Mouse (Mus musculus): Measurements from ENCODE around the gene Otulinl. TPM values are rescaled to one million over a fixed set of nuclear protein-coding genes. Genes with fewer than 3 reads are reported as not detected.

The Otulinl gene
- polyA plus RNA-seq, 1 experiment from 2014 or later: 10.0 TPM

DNA sequence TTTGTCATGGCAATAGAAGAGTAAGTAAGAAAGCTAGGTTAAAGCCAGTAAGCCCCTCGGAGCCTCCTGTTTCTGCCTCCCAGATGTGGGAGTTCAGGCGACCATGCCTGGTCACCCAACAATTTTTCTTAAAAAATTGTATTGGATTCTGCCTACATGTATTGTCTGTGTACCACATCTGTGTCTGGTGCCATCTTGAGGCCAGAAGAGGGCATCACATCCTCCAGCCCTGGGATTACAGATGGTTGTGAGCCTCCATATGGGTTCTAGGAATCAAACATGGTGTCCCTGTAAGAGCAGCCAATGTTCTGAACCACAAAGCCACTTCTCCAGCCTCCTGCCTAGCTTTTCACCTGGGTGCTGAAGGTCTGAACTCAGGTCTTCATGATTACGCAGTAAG is 38.5 kb downstream of the Otulinl start:
- no peak overlapping the region for H3K4me3 ChIP-seq
- H3K4me2 ChIP-seq (replicated peaks): no peak overlapping the region
- no peak overlapping the region for H3K27ac ChIP-seq
- H3K9ac ChIP-seq: no peak overlapping the region
- no peak for ATAC-seq (ENCODE audit: low FRiP score)
- WGBS: 90% methylated on average over 3 of the region's 3 CpGs
- no peaks in the 10 kb centered on the region for H3K9me3 ChIP-seq (replicated peaks)
- no peaks in the 10 kb centered on the region for H3K27me3 ChIP-seq
- no peaks in the 10 kb centered on the region for H3K36me3 ChIP-seq
- no peaks in the 10 kb centered on the region for H3K4me1 ChIP-seq

DNA sequence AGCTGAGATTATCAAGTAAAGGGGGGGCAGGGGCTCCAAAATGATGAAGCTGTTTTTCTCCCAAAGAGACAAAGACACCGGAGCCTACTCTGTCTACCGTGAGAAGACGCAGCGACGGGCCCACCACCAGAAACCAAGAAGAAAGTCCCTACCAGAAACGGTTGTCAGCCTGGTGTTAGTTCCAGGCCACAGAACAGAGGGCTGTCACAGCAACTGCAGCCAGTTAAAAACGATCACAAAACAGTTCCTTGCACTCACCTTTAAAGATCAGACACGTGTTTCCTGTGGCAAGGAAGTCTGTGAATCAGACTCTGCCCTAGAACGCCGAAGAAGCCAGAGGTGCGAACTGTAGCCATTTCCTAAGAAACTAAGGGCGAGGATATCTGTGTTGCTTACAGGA is 40.2 kb downstream of the Otulinl start:
- no peaks in the 10 kb centered on the region for H3K9me3 ChIP-seq (replicated peaks)
- no peak overlapping the region for H3K4me3 ChIP-seq
- no peaks in the 10 kb centered on the region for H3K36me3 ChIP-seq
- no peaks in the 10 kb centered on the region for H3K4me1 ChIP-seq
- no peak overlapping the region for H3K9ac ChIP-seq
- no peaks in the 10 kb centered on the region for H3K27me3 ChIP-seq
- no peak for ATAC-seq (ENCODE audit: low FRiP score)
- 71% methylated on average over 12 of the region's 12 CpGs for WGBS
- no peak overlapping the region for H3K4me2 ChIP-seq (replicated peaks)
- H3K27ac ChIP-seq: no peak overlapping the region

DNA sequence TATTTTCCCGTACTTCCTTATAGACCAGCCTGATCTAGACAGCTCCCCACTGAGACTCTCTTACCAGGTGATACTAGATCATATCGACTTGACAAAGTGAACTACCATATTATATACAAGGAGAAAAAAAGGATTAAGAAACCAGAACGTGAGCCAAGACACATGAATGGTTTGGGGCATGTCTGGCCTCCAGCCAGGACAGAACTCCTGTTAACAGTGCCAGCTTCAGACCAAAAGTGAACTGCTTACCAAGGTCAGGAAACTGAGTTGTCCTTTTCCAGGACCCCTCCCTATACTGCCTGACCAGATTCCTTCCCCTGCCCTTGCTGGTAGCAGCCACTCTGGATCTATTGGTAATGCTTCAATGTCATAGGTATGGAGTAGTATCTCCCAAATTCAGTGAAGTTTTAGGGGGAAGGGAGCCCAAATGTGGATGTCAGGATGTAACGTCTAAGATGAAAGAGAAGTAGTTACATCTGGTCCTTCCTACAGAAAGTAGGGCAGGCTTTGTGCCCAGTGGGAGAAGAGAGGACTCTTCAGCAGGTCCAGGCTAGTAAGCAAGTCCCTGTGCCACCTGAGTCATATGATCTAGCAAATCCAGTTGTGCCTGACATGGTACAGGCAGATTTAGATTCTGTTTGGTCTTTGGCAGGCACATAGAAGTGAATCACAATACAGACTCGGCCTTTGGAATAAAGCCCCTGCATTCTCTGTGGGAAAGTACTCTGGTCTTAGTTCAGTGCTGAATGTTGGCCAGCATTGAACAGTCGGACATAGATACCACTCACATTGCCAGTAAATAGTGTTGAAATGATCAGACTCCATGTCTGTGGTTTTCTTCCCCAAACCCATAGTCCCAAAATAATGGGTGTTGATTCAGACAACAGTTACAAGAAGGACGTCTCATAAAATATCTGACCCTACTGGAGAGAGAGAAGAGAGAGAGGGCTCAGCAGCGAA is 47.2 kb downstream of the Otulinl start:
- no peak overlapping the region for H3K27ac ChIP-seq
- no peak overlapping the region for H3K4me2 ChIP-seq (replicated peaks)
- H3K27me3 ChIP-seq: no peaks in the 10 kb centered on the region
- ATAC-seq (ENCODE audit: low FRiP score): no peak
- peaks cover 11% of the 10 kb centered on the region for H3K4me1 ChIP-seq
- H3K4me3 ChIP-seq: no peak overlapping the region
- no peak overlapping the region for H3K9ac ChIP-seq
- WGBS: 84% methylated on average over 8 of the region's 8 CpGs
- no peaks in the 10 kb centered on the region for H3K9me3 ChIP-seq (replicated peaks)
- no peaks in the 10 kb centered on the region for H3K36me3 ChIP-seq

DNA sequence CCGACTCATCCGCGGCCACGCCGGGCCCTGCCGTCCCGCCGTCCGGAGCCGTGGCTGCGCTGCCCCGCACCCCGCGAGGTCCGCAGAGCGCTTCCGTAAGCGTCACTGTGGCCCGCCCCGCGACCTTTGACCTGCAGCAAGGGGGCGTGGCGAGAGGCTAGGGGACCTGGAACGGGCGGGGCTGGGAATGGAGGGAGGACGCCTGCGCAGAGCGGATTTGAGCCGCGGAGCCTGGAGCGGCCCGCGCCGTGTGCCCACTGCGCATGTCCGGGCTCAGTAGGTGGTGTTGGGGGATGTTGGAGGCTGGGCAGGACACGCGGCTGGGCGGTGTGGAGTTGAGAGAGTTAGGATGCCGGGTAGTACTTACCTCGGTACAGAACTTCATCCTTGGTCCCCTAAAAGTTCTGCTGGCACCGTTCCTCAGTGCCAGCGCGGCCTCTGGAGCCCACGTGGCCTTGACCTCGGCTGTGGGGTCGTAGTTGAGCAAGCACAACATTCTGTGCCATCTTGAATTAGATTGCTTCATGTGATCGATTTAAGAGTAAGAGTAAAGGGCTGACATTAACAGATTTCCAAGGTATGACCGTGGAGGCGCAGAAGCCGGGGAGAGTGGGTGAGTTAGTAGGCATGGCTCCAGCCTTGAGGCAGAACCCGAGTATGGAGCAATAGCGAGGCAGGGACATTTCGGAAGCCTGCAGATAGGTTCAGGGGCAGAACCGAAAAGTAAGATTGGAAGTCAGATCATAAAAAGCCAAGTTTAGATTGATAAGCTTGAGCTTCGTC is 50.6 kb downstream of the Otulinl start, which contains the start of gene Otulin:
Otulin (minus strand) TSS at position 93 of the 783 bp plus-strand sequence.
- WGBS: 6% methylated on average over 54 of the region's 56 CpGs
- peak; percentile 98 for ATAC-seq (ENCODE audit: low FRiP score)

DNA sequence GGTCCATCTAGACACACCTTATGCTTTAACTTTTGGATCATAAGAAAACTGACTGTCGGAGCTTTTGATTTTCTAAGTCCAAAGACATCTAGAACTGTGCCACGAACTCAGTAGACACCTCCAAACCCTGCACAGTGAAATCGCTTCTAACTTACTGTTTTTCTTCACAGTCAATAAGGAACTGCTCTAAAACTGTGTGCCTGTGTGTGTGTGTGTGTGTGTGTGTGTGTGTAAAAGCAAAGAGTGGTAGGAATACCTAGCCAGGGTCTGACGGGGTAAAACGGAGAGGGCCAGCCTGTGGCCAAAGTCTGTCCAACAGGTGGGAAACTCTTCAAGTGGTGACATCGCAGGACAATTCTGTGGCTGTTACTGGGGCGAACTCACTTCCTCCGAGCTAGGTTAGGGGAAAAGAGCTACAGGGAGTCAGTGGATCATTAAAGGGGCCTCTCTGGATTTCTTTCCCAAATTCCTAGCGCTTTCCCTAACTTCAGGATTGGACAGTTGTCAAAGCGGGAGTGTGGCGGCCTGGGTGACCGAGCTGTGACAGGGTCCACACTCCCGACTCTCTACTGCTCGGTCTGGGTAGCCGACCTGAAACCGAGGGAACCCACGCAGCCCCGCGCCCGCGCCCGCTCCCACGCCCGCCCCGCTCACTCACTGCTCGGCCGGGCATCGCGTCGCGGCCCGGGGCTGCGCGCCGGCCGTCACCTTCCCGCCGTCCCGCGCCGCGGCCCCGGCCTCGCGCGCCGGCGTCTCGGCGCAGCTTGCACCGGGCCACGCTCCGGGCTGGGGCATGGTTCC is 51.4 kb downstream of the Otulinl start:
- peak; percentile 85 for ATAC-seq (ENCODE audit: low FRiP score)
- Histone ChIP-seq H3K4me1 (peaks cover 17% of the 10 kb centered on the region), H3K9me3 (replicated peaks) (no peaks in the 10 kb centered on the region), H3K4me3 (peak overlapping the region; percentile 89), H3K27ac (0 out of 2 replicates have a peak overlapping the region, but pooled peaks have one; percentile 52), H3K36me3 (peaks cover 9% of the 10 kb centered on the region; the same call in 1 of the 2 replicates), H3K9ac (peak overlapping the region; percentile 83), H3K27me3 (no peaks in the 10 kb centered on the region), H3K4me2 (replicated peaks) (peak overlapping the region; percentile 82)
- 5% methylated on average over 36 of the region's 53 CpGs for WGBS

More for the DNA sequence above, 50.6 kb downstream of the Otulinl start, which contains the start of gene Otulin:
- Histone ChIP-seq H3K27me3 (no peaks in the 10 kb centered on the region), H3K27ac (peak within 1 kb of the TSS; percentile 52; the same call in 1 of the 2 replicates), H3K36me3 (peaks cover 3% of the 10 kb centered on the region; the same call in 1 of the 2 replicates), H3K9me3 (replicated peaks) (no peaks in the 10 kb centered on the region), H3K4me1 (peaks cover 17% of the 10 kb centered on the region), H3K4me2 (replicated peaks) (peak within 1 kb of the TSS; percentile 82), H3K4me3 (peak within 1 kb of the TSS; percentile 89), H3K9ac (peak within 1 kb of the TSS; percentile 83)

DNA sequence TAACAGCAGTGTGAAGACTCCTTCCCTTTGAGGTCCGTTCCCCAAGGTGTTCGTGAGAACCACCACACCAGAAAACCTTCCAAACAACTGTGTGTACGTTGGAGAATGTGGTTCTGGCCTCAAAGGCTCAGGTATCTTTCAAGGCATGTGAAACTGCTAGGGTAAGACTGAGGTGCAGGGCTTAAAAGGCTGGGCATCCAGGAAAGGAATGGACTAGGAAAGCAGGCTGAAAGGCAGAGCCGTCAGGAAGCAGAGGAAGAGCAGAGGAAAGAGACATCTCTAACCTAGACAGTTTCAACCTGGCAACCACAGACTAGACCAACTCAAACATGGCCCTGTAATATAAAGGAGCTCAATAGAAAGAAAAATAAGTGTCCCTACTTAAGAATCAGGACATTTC is 52.3 kb downstream of the Otulinl start:
- Histone ChIP-seq H3K4me1 (peaks cover 17% of the 10 kb centered on the region), H3K27me3 (no peaks in the 10 kb centered on the region), H3K9ac (0 out of 2 replicates have a peak overlapping the region, but pooled peaks have one; percentile 6), H3K4me2 (replicated peaks) (peak overlapping the region; percentile 82; the same call in 1 of the 2 replicates), H3K36me3 (peaks cover 9% of the 10 kb centered on the region; the same call in 1 of the 2 replicates), H3K4me3 (no peak overlapping the region), H3K27ac (no peak overlapping the region), H3K9me3 (replicated peaks) (no peaks in the 10 kb centered on the region)
- no peak for ATAC-seq (ENCODE audit: low FRiP score)
- 86% methylated on average over 4 of the region's 4 CpGs for WGBS

DNA sequence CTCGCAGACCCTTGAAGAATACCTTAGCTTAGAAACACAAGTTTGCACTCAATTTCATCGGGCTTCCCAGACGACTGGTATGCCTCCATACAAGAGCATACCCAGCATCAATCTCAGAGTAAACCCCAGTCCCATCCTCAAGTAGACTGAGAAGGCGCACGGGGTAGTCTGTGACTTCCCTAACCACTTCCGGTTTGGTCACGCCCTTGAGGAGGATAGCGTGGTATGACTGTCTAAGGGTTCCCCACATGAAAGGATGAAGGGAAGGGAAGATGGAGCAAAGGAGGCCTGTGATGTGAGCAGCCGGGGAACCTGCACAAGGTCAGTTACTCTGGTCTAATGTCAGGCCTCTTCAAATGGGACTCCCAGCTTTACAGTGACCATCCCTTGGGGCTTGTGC is 53.6 kb downstream of the Otulinl start:
- ATAC-seq (ENCODE audit: low FRiP score): no peak
- Histone ChIP-seq H3K27ac (no peak overlapping the region), H3K9ac (no peak overlapping the region), H3K4me1 (peaks cover 17% of the 10 kb centered on the region), H3K36me3 (peaks cover 14% of the 10 kb centered on the region; the same call in 1 of the 2 replicates), H3K4me2 (replicated peaks) (no peak overlapping the region), H3K4me3 (no peak overlapping the region), H3K27me3 (no peaks in the 10 kb centered on the region), H3K9me3 (replicated peaks) (no peaks in the 10 kb centered on the region)
- WGBS: 90% methylated on average over 9 of the region's 9 CpGs

DNA sequence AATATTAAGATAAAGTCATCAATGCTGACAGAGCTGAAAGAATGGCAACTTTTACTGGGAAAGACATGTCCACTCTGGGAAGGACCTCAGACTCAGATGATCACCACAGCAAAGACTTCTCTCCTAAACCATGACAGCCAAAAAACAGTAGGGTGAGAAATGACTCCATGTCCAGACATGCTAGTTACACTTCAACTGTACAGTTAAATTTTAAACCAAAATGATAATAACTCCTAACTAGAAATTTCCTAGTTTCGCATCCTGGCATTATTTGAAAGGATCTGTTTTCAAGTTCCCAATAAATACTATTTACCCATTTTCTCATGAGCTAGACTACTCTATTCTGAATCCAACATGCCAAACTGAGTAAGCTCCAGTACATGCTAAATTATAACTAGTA is 55.1 kb downstream of the Otulinl start:
- ATAC-seq (ENCODE audit: low FRiP score): no peak
- H3K4me1 ChIP-seq: peaks cover 17% of the 10 kb centered on the region
- peaks cover 21% of the 10 kb centered on the region; the same call in 1 of the 2 replicates for H3K36me3 ChIP-seq
- H3K4me2 ChIP-seq (replicated peaks): no peak overlapping the region
- H3K4me3 ChIP-seq: no peak overlapping the region
- no peak overlapping the region for H3K9ac ChIP-seq
- no peaks in the 10 kb centered on the region for H3K9me3 ChIP-seq (replicated peaks)
- no peak overlapping the region for H3K27ac ChIP-seq
- 97% methylated on average over 1 of the region's 1 CpGs for WGBS
- no peaks in the 10 kb centered on the region for H3K27me3 ChIP-seq

DNA sequence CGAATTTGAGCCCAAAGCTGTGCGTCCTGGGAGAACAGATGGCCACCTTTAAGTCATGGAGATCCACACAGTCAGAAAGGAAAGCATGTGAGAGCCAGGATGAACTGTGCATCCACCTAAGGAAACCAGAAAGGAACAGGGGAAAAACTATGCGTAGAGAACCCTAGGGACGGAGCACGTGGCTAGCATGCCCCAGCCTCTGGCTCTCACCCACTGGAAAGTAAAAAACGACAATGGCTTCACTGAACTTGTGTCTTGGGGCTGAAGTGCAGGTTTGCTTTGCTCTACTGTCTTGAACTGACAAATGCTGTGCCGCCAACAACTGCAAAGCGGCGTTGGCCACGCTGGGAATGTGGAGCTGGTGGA is 55.5 kb downstream of the Otulinl start:
- Histone ChIP-seq H3K9ac (no peak overlapping the region), H3K9me3 (replicated peaks) (no peaks in the 10 kb centered on the region), H3K27me3 (no peaks in the 10 kb centered on the region), H3K4me1 (peaks cover 14% of the 10 kb centered on the region), H3K4me3 (no peak overlapping the region), H3K4me2 (replicated peaks) (no peak overlapping the region), H3K27ac (no peak overlapping the region), H3K36me3 (peaks cover 26% of the 10 kb centered on the region; the same call in 1 of the 2 replicates)
- WGBS: 87% methylated on average over 10 of the region's 10 CpGs
- no peak for ATAC-seq (ENCODE audit: low FRiP score)

DNA sequence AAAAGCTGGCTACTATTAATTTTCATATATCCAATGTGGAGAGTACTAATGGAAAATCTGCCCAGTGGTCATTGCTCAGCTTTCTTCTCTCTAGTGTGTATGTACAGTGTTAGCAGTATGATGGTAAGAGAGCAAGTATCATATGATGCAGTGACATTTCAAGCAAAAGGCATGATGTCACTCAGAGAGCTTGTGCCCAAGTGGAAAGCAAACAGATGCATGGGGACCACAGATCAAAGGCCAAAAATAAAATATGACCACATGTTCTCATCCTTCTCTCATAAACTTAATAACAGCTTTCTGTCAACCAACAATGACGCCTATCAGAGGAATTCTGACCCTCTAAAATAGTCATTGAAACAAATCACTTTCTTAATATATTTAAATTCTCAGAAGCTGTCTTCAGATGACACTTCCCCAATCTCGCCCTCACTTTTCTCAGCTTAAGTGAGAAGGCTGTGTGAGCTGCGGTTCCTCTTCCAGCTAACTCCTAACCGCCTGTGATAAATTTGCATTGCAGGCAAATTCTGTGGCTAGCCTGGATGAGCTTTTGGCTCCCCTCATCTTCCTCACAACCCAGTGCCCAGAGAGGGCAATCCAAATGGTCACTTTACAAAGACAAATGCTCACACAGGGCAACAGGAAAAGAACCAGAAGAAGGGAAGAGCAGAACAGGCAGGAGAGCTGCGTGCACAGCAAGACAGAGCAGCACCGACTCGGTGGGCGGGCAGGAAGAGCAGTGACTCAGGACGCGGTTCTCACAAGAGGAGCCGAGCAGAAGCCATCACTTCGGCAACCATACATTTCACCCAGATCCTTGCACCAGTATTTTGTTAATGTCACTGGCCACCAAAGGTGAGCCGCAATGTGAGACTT is 56.1 kb downstream of the Otulinl start:
- Histone ChIP-seq H3K9ac (no peak overlapping the region), H3K4me2 (replicated peaks) (no peak overlapping the region), H3K27ac (no peak overlapping the region), H3K27me3 (no peaks in the 10 kb centered on the region), H3K36me3 (peaks cover 26% of the 10 kb centered on the region; the same call in 1 of the 2 replicates), H3K4me1 (peaks cover 14% of the 10 kb centered on the region), H3K4me3 (no peak overlapping the region), H3K9me3 (replicated peaks) (no peaks in the 10 kb centered on the region)
- no peak for ATAC-seq (ENCODE audit: low FRiP score)
- WGBS: 92% methylated on average over 13 of the region's 13 CpGs

DNA sequence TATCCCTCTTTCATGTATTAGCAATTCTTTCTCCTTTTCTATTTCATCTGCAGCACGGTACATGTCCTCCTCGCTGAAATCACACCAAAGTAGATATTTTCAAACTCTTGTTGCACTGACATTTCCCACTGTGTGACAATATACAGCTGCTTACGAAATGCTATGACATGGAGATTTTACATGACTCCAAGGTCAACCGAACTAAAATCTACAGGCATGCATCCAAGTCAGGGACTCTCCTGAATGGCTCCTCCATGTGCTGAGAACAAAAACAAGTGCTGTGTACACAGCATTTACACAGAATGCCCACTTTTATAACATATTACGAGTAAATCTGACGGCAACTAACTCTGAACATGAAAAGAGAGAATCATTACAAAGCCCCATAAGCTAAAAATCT is 58.1 kb downstream of the Otulinl start:
- Histone ChIP-seq H3K27me3 (no peaks in the 10 kb centered on the region), H3K27ac (no peak overlapping the region), H3K4me3 (no peak overlapping the region), H3K9me3 (replicated peaks) (no peaks in the 10 kb centered on the region), H3K4me2 (replicated peaks) (no peak overlapping the region), H3K36me3 (peaks cover 36% of the 10 kb centered on the region; the same call in 1 of the 2 replicates), H3K4me1 (no peaks in the 10 kb centered on the region), H3K9ac (no peak overlapping the region)
- ATAC-seq (ENCODE audit: low FRiP score): no peak
- 96% methylated on average over 6 of the region's 6 CpGs for WGBS

Measured in hindbrain, embryonic 12.5 days (tissue).